8 mouse cellular contexts compared by ENCODE assay signal in genomic region chr9:96916620-96917538, GRCm38 (mm10). TPM values are rescaled to one million over a fixed set of nuclear protein-coding genes. Genes with fewer than 3 reads are reported as not detected.
DNase-seq lines count a peak whose midpoint lies in the region; ATAC-seq lines count a peak whose summit lies in the region.

No protein-coding gene starts in this region.

- H3K27ac ChIP-seq in forebrain, embryonic 10.5 days = 0 out of 2 replicates have a peak overlapping the region, but pooled peaks have one; percentile 16
- H3K27ac ChIP-seq in heart, embryonic 14.5 days (replicated peaks in 1 of 2; ENCODE audit: control insufficient read depth in 1 of 2, insufficient read depth in 1 of 2, low read depth in 2 of 2, low read length in 2 of 2) = no peak overlapping the region
- H3K27ac ChIP-seq in liver, embryonic 11.5 days (ENCODE audit: low read depth, low read length) = no peak overlapping the region
- H3K27ac ChIP-seq in neural tube, embryonic 11.5 days (ENCODE audit: low read depth, low read length) = no peak overlapping the region
- no peak overlapping the region for H3K27ac ChIP-seq in stomach, embryonic 16.5 days (ENCODE audit: low read length)

- H3K9me3 ChIP-seq in forebrain, embryonic 10.5 days = peaks cover 5% of the 10 kb centered on the region
- peaks cover 6% of the 10 kb centered on the region; the same call in 1 of the 2 replicates for H3K9me3 ChIP-seq in heart, embryonic 14.5 days (ENCODE audit: control insufficient read depth, low read length)
- peaks cover 3% of the 10 kb centered on the region; the same call in 1 of the 2 replicates for H3K9me3 ChIP-seq in liver, embryonic 11.5 days (ENCODE audit: control insufficient read depth, low read length)
- H3K9me3 ChIP-seq in neural tube, embryonic 11.5 days (ENCODE audit: control insufficient read depth, low read length) = peaks cover 4% of the 10 kb centered on the region; the same call in 1 of the 2 replicates
- H3K9me3 ChIP-seq in stomach, embryonic 16.5 days (replicated peaks; ENCODE audit: control insufficient read depth, low read length) = no peaks in the 10 kb centered on the region; the same call in 1 of the 2 replicates

- no peak overlapping the region for H3K9ac ChIP-seq in heart, embryonic 14.5 days (ENCODE audit: low read length)
- no peak overlapping the region for H3K9ac ChIP-seq in liver, embryonic 11.5 days (ENCODE audit: low read depth, low read length)
- no peak overlapping the region for H3K9ac ChIP-seq in neural tube, embryonic 11.5 days (ENCODE audit: low read length)
- no peak overlapping the region for H3K9ac ChIP-seq in stomach, embryonic 16.5 days (ENCODE audit: low read length)

- H3K4me1 ChIP-seq in forebrain, embryonic 10.5 days = peaks cover 13% of the 10 kb centered on the region
- H3K4me1 ChIP-seq in heart, embryonic 14.5 days (ENCODE audit: control insufficient read depth in 2 of 2, insufficient read depth in 2 of 2, low read length in 2 of 2) = peaks cover 0 to 7% of the 10 kb centered on the region in 2 experiments; a peak in 1 of 4 replicates
- H3K4me1 ChIP-seq in liver, embryonic 11.5 days (replicated peaks; ENCODE audit: control insufficient read depth, insufficient read depth, low read length) = no peaks in the 10 kb centered on the region
- H3K4me1 ChIP-seq in neural tube, embryonic 11.5 days (ENCODE audit: control insufficient read depth, insufficient read depth, low read length) = no peaks in the 10 kb centered on the region
- H3K4me1 ChIP-seq in stomach, embryonic 16.5 days (ENCODE audit: control insufficient read depth, insufficient read depth, low read length) = no peaks in the 10 kb centered on the region

- 41% methylated on average over 27 of the region's 27 CpGs for WGBS in forebrain, embryonic 10.5 days
- 33% methylated on average over 27 of the region's 27 CpGs for WGBS in heart, embryonic 14.5 days
- WGBS in liver, embryonic 11.5 days = 41% methylated on average over 27 of the region's 27 CpGs
- 40% methylated on average over 27 of the region's 27 CpGs for WGBS in neural tube, embryonic 11.5 days
- WGBS in stomach, embryonic 16.5 days = 37% methylated on average over 27 of the region's 27 CpGs

- DNase-seq in CD4-positive, CD25-positive, alpha-beta regulatory T cell, adult 2 months (ENCODE audit: low read depth, low spot score) = peak; percentile 96
- DNase-seq in brain, embryonic 18.5 days (ENCODE audit: low read depth, low spot score) = peak; percentile 84
- DNase-seq in forebrain, embryonic 10.5 days (ENCODE audit: extremely low spot score, low spot score) = peak; percentile 95
- peak; percentile 95 for DNase-seq in kidney, postnatal 10 days
- DNase-seq in liver, embryonic 11.5 days (ENCODE audit: low spot score) = peak; percentile 85
- DNase-seq in neural tube, embryonic 11.5 days (ENCODE audit: low spot score) = peak; percentile 96

- peak; percentile 51 for ATAC-seq in heart, embryonic 14.5 days (ENCODE audit: insufficient number of reproducible peaks, insufficient read depth, low FRiP score, low read depth)
- ATAC-seq in liver, embryonic 11.5 days (replicated peaks; ENCODE audit: low FRiP score) = peak; percentile 69
- peak; percentile 72 for ATAC-seq in neural tube, embryonic 11.5 days (ENCODE audit: insufficient read depth, low FRiP score, low TSS enrichment)
- ATAC-seq in stomach, embryonic 16.5 days (ENCODE audit: insufficient read depth, low FRiP score) = peak; percentile 85

- peak overlapping the region; percentile 41 for H3K4me2 ChIP-seq in heart, embryonic 14.5 days (ENCODE audit: low read length)
- no peak overlapping the region for H3K4me2 ChIP-seq in liver, embryonic 11.5 days
- no peak overlapping the region for H3K4me2 ChIP-seq in neural tube, embryonic 11.5 days (ENCODE audit: low read depth)
- no peak overlapping the region for H3K4me2 ChIP-seq in stomach, embryonic 16.5 days (ENCODE audit: low read depth, low read length)

- H3K36me3 ChIP-seq in forebrain, embryonic 10.5 days (replicated peaks) = no peaks in the 10 kb centered on the region
- H3K36me3 ChIP-seq in heart, embryonic 14.5 days (ENCODE audit: control insufficient read depth, insufficient read depth, low read length) = no peaks in the 10 kb centered on the region
- no peaks in the 10 kb centered on the region for H3K36me3 ChIP-seq in liver, embryonic 11.5 days (ENCODE audit: control insufficient read depth, insufficient read depth, low read length)
- no peaks in the 10 kb centered on the region for H3K36me3 ChIP-seq in neural tube, embryonic 11.5 days (ENCODE audit: control insufficient read depth, insufficient read depth, low read length)
- no peaks in the 10 kb centered on the region for H3K36me3 ChIP-seq in stomach, embryonic 16.5 days (ENCODE audit: control insufficient read depth, insufficient read depth, low read length)

- H3K4me3 ChIP-seq in forebrain, embryonic 10.5 days = no peak overlapping the region
- H3K4me3 ChIP-seq in heart, embryonic 14.5 days (ENCODE audit: control insufficient read depth in 1 of 2, insufficient read depth in 1 of 2, low read depth in 1 of 2, low read length in 2 of 2) = no peak overlapping the region
- no peak overlapping the region for H3K4me3 ChIP-seq in liver, embryonic 11.5 days (ENCODE audit: low read depth, low read length)
- H3K4me3 ChIP-seq in neural tube, embryonic 11.5 days (ENCODE audit: low read depth, low read length) = no peak overlapping the region
- no peak overlapping the region for H3K4me3 ChIP-seq in stomach, embryonic 16.5 days (replicated peaks; ENCODE audit: low read length)

- H3K27me3 ChIP-seq in forebrain, embryonic 10.5 days (ENCODE audit: poor library complexity, severe bottlenecking) = 0 out of 2 replicates have a peak, but pooled peaks cover 4% of the 10 kb centered on the region
- H3K27me3 ChIP-seq in heart, embryonic 14.5 days (ENCODE audit: control insufficient read depth, insufficient read depth, low read length) = no peaks in the 10 kb centered on the region
- H3K27me3 ChIP-seq in liver, embryonic 11.5 days (replicated peaks; ENCODE audit: control insufficient read depth, insufficient read depth, low read length) = no peaks in the 10 kb centered on the region
- H3K27me3 ChIP-seq in neural tube, embryonic 11.5 days (ENCODE audit: control insufficient read depth, insufficient read depth, low read length) = no peaks in the 10 kb centered on the region
- no peaks in the 10 kb centered on the region for H3K27me3 ChIP-seq in stomach, embryonic 16.5 days (ENCODE audit: control insufficient read depth, insufficient read depth, low read length)

RNA-seq across cellular contexts. Expression of gene Pxylp1, which starts 24.4 kb away (rescaled TPM):
- 21.5 and 23.8 TPM in 2 replicates for polyA plus RNA-seq in forebrain, embryonic 10.5 days (2016; fragmentation: Nextera tagmentation; extraction: Ambion mirVana)
- 41.1 and 41.3 TPM in 2 replicates for polyA plus RNA-seq in heart, embryonic 14.5 days (2014; fragmentation: Nextera tagmentation; extraction: Ambion mirVana)
- 3.4 and 5.5 TPM in 2 replicates for polyA plus RNA-seq in liver, embryonic 11.5 days (2014; fragmentation: Nextera tagmentation; extraction: Ambion mirVana)
- 33.5 and 34.0 TPM in 2 replicates for polyA plus RNA-seq in neural tube, embryonic 11.5 days (2014; fragmentation: Nextera tagmentation; extraction: Ambion mirVana)
- 28.9 and 33.1 TPM in 2 replicates for polyA plus RNA-seq in stomach, embryonic 16.5 days (2015; fragmentation: Nextera tagmentation; extraction: Ambion mirVana)
